Mouse (Mus musculus) left cerebral cortex, adult 11 months (tissue): ENCODE measurements at regions not wholly inside any gene's neighbourhood (a gene's known extent, or its start where the extent isn't known, plus 50 kb on each side); places are given as distances from the start of the nearest gene placed in this dataset.

Source experiments
- DNase-seq: peaks from one replicate; pipeline ENCODE4 v3.0.0; 2022; ENCODE audit warnings: low spot score

GRCm38 (mm10) chr6:31192197-31192596, 206.3 kb upstream of the Mkln1 start:
- DNase-seq, result no peak

- no peak for DNase-seq
Measured at GRCm38 (mm10) chr6:31193202-31193601, 205.3 kb upstream of the Mkln1 start.

- no peak for DNase-seq
Measured at GRCm38 (mm10) chr6:31197631-31198338, 200.8 kb upstream of the Mkln1 start.

- DNase-seq, result no peak
Measured at GRCm38 (mm10) chr6:31198340-31198739, 200.2 kb upstream of the Mkln1 start.

- DNase-seq, result no peak
Measured at GRCm38 (mm10) chr6:31200705-31201104, 197.8 kb upstream of the Mkln1 start.

- DNase-seq, result no peak
Measured at GRCm38 (mm10) chr6:31201375-31201972, 197.1 kb upstream of the Mkln1 start.

GRCm38 (mm10) chr6:31202594-31202993, 195.9 kb upstream of the Mkln1 start:
- DNase-seq, result no peak

- no peak for DNase-seq
Measured at GRCm38 (mm10) chr6:31204434-31204833, 194.1 kb upstream of the Mkln1 start.

- DNase-seq, result no peak
Measured at GRCm38 (mm10) chr6:31204839-31205238, 193.7 kb upstream of the Mkln1 start.

GRCm38 (mm10) chr6:31206106-31206505, 192.4 kb upstream of the Mkln1 start:
- no peak for DNase-seq

- DNase-seq, result no peak
Measured at GRCm38 (mm10) chr6:31207231-31207630, 191.3 kb upstream of the Mkln1 start.

- no peak for DNase-seq
Measured at GRCm38 (mm10) chr6:31208224-31208623, 190.3 kb upstream of the Mkln1 start.

- DNase-seq, result no peak
Measured at GRCm38 (mm10) chr6:31209411-31210139, 189.0 kb upstream of the Mkln1 start.

- DNase-seq, result no peak
Measured at GRCm38 (mm10) chr6:31210209-31210714, 188.3 kb upstream of the Mkln1 start.

- no peak for DNase-seq
Measured at GRCm38 (mm10) chr6:31211091-31211490, 187.4 kb upstream of the Mkln1 start.

- DNase-seq, result no peak
Measured at GRCm38 (mm10) chr6:31211616-31212015, 186.9 kb upstream of the Mkln1 start.

- no peak for DNase-seq
Measured at GRCm38 (mm10) chr6:31212080-31212479, 186.5 kb upstream of the Mkln1 start.

GRCm38 (mm10) chr6:31212694-31213093, 185.8 kb upstream of the Mkln1 start:
- DNase-seq, result no peak

- DNase-seq, result no peak
Measured at GRCm38 (mm10) chr6:31213161-31213560, 185.4 kb upstream of the Mkln1 start.

- DNase-seq, result no peak
Measured at GRCm38 (mm10) chr6:31215661-31216060, 182.9 kb upstream of the Mkln1 start.

GRCm38 (mm10) chr6:31216206-31217059, 182.1 kb upstream of the Mkln1 start:
- DNase-seq, result peak; percentile 90

- DNase-seq, result no peak
Measured at GRCm38 (mm10) chr6:31217060-31217541, 181.4 kb upstream of the Mkln1 start.
